Mouse (Mus musculus) 3134 (cell line): ENCODE measurements around the gene Klf7.

Experiments
- DNase-seq: peaks from one replicate; pipeline ENCODE4 v3.0.0-alpha.2; 2011; ENCODE audit warnings: low spot score; ENCODE audit not compliant: insufficient read length; ENCODE audit errors: extremely low read depth

Gene Klf7

DNA sequence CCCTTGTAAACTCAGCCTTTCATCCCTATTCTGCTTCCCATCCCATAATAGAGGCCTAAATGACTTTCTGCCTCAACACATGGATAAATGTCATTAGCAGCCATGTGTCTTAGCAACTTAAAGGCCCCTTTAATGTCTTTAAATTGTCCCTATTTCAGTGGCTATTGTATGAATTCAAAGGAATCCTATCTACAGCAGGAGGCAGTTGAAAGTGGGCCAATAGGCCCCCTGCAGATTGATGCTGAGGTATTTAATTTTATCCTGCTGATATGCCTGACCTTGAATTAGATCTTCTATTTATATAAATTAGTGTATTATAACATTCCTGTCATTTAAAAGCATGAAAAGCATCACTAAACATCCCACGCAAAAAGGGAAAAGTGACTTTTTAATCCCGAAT lies 51.1 kb downstream of the Klf7 start:
- no peak for DNase-seq

DNA sequence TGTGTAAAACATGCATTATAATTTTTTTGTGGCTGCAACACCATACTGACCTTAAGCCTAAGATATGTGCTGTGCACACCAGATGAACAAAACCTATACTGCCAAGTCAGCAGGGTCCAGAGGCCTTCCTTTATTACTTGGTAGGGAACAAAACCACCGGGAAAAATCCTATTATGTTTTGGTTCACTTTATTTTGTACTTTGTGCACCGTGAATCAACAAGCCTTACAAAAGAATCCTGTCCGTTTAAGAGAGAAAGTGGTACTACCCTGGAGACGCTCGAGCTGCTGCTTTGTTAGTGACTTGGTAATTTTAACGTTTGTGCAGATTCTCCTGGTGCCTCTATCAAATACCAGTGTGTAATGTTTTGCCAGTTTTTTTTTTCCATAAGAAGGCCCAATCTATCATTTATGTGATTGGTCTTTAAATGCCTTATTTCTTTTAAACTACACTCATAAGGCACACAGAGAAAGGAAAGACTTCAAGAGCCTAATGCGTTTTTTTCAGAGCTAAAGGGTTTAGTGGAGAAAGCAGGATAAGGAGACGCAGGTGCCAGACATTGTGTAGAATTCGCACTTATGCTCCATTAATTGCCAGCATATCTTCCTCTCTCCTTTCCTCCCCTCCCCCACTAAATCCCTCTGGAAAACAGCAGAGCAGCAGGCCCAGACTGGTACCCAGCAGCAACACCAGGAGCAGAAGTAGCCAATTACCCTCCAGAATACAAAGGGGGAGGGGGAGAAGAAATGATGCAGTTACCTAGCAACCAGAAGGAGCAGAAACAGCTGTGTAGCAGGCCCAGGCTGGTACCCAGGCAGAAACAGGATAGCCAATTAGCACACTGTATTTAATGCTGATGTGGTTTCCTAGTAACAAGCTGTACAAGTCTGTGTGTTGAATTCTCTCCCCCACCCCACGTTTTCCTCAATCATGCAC lies 55.5 kb downstream of the Klf7 start:
- no peak for DNase-seq

DNA sequence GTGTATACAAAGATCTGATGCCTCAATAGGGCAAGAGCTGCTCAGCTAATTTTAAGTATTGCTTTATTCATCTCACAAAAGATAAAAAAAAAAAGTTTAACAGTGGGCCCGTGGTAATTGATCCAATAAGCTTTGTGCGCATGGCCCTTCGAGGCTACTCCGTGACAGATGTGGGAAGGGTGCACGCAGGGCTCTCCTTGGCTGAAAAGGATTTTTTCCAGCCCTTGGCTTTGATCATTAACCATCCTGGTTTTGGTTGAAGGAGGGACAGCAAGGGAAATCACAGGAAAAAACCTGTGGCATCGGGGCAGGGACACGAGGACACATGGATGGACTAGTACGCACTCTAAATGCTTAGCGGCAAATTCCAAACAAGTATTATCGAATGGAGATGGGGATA lies 60.6 kb downstream of the Klf7 start:
- no peak for DNase-seq

DNA sequence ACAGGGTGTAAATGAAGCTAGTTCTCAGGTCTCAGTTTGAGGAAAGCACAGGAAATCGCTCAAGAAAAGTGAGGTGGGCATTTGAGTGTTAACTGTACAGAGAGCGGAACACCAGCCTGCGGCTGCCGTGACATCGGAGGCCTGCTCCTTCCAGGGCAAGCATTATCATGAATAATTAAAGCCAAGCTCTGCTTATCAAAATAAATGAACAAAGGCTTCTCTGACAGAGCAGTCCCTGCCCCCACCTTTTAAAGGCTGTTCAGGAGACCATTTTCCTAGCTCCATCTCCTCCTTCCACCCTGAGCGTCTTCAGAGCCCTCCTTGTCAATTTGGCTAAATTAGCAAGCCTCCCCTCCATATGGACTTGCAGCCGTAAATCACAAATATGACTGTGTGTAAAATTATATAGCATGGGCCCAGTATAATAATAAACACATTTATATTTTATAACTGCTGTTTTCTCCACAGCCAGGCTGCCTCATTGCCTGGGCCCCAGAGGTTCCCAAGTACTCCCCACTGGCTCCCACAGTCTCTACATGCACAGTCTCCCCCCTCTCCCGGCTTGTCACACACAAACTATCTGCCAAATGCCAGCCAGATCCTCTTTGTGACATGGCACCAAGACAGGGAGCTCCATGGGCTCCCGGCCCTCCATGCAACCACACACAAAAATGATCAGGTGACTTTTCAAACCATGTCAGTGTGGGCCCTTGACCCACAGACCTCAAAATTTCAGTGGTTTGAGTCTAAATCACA lies 61.2 kb downstream of the Klf7 start:
- DNase-seq: no peak

DNA sequence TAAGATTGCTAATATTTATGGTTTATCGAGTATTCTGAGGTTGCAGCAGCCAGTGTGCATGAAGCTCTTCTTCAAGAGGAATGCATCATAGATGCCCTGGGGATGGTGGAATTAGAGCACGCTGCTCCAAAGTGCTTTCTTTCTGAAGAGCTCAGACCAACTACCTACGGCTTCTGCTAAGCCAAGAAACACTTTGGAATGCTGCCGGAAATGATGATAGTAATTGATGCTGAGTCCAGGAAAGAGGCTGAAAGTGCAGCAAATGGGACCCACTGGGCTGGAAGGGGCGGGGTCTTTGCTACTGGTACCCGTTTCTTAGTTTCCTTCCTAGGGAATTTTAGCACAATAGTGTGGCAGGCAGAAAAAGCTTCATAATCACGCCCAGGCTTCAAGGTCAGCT lies 62.0 kb downstream of the Klf7 start:
- no peak for DNase-seq

DNA sequence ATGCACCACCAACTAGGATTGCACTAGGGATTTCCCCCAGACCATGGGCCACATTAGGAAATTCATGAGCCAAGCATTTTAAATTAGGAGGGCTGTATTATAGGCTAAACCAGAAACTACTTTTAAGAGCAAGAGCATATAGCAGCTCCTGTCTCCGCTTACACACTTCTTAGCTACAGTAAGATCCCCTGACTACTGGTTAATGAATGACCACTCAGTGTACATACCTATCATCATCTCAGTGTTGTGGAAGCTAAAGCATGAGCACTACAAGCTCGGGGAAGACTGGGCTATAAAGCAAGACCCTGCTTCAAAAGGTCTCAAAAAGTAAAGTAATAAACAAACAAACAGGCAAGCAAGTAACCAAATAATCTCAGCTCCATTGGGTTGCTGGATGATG lies 65.5 kb downstream of the Klf7 start:
- DNase-seq: no peak

DNA sequence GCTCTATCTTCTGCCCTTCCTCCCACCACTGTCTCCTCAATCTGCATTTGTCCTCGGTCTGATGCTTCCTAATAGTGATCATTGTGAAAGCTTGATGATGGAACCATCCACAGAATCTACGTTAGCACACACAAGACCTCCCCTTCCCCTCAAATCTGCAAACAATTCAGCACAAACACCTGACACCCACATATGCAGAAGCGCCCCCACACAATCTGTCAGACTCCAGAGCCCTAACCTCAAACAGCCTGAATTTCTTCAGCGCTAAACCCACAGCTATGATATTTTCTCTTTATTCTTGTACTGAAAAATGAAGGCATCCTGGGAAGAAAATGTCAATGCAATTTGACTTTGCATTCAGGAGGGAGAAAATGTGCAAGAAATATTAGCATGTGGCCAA lies 66.1 kb downstream of the Klf7 start:
- no peak for DNase-seq

DNA sequence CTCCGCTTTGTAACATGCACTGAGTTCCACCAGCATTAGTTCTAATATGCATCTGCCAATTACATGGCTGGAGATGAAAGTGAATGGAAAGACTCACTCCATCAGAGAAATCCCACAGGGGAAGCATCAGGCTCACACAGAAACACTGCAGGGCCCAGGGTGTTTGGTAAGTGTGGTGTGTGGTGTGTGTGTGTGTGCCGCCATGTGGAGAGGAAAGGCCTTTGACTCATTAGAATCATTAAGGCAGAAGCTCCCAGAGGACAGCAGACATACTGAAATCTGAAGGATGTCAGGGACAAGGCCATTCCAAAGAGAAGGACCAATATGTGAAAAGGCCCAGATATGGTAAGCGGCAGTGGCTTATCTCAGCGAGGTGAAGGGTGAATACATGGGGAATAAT lies 66.9 kb downstream of the Klf7 start:
- DNase-seq: no peak

DNA sequence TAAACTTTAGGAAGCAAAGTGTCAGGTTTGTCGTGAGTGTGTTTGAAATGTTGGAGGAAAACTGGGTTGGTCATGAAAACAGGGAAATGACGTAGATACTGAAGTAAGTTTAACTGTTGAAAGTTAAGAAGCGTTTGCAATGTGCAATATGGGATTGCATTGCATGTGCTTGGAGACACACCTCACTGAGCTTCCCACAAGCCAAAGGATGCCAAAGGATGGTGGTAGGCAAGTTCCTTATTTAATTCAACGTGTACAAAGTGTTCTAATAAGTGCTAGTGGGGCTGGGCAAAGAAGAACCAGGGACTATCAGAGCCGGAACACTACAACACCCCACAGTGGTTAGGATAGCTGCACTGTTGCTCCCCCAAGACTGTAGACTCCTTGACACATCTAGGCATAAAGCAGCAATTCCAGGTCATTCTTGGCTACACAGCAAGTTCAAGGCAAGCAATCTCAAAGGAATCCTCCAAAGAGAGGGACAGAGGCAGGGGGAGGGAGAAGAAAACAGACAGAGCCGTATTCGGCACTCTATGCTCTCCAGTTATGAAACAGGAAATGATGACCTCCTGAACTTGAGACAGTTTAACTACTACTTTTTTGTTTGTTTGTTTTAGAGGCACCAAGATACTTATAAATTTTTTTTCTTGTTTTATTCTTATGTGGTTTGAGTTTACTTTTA lies 69.9 kb downstream of the Klf7 start:
- no peak for DNase-seq

DNA sequence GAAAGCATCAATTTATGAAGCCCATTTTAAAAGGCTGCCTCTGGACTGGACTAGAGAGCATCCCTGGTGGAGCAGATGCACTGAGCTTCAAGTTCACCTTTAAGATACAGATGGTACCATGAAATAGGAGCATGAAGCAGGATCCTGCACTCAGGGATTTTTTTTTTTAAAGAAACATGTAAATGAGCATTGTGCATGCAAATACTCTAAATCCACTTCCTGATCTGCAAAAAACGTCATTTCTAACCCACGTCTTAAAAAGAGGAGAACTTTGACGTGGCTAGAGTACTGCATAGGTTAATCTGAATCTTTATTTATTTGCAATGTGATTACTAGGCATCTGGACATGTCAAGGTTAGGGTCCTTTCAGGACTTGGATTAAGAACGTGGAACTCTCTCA lies 73.5 kb downstream of the Klf7 start:
- DNase-seq: no peak

DNA sequence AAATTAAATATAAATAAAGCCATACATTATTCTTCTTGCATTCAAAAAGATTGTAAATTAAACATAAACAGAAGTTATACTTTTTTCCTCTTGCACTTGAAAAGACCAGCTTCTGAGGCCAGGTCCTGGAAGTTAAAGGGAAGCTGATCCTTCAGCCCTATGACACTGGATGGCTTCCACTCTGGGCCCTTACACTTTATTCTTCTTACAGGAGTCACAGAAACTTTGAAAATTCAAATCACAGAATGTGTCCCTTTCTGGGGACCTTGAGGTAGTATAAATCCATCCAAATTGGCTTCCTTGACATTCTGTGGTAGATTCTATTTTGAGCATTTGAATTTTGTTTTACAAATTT lies 75.3 kb downstream of the Klf7 start:
- no peak for DNase-seq

DNA sequence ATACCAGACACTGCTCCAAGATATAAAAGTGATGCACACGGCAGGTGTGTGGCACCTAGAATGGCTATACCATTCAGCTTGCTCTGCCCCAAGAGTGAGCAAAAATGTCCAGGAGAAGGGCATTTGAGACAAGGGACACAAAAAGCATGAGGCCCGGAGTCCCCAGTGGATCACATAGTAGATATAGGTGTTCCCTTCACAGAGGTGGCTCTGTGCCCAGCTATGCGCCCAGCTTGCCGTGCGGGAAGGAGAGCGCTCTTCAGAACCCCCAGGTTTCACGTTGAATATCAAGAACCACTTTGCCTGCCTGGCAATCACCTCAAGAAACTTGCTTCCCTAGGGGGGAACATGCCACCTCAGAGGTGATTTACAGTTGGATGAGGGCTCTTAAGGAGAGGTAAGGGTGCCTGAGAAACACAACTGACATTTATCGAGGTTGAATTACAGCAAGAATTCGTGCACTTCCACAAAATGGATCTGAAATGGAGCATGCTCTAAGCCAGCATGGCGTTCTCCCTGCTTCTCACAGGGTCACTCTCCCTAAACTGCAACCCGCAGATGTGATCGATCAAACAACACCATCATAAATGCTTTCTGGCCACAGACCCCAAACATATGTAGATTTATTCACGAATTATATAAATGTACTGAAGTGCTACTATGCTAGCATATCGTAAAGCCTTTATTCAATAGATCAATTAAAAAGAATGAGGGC lies 75.8 kb downstream of the Klf7 start:
- no peak for DNase-seq

DNA sequence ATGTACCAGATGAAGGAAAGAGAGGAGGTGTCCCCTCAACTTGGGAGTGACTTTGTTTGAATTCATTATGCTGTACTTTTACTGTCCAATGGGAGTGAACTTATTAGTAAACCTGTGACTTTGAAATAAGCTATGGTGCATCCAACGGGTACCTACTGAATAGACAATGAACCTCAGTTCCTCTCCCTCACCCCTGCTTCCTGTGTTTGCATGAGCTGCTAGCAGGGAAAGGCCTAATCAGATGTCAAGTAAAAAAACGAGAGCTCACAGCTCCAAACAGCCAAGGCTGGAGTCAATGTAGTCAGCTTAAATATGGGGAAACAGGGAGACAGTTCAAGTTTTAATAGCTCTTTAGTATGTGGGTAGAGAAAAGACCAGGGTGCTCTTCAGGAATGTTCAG lies 77.5 kb downstream of the Klf7 start:
- no peak for DNase-seq

DNA sequence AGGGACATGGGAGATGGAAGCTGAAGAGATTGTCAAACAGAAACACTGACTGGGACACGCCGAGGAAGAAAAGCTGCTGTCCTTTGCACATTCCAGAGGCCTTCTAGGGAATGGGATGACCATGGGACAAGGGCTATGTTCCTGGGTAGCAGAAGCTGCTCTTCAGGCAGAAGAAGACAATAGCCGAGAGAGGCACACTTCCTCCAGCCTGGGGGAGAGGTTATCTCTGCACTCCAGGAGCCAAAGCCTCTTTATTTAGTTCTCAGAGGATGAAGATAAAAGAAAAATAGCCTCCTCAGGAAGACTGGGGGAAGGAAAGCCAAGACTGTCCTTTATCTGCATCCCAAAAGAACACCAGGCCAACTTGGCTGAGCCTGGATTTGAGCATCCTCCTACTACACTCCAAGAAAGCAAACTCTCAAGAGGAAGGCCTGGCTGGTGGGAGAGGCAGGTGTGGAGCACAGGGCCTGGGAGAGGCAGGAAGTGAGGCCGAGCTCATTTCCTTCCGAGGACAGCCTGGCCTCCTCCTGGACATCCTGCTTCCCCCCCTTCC lies 81.2 kb downstream of the Klf7 start:
- DNase-seq: no peak

DNA sequence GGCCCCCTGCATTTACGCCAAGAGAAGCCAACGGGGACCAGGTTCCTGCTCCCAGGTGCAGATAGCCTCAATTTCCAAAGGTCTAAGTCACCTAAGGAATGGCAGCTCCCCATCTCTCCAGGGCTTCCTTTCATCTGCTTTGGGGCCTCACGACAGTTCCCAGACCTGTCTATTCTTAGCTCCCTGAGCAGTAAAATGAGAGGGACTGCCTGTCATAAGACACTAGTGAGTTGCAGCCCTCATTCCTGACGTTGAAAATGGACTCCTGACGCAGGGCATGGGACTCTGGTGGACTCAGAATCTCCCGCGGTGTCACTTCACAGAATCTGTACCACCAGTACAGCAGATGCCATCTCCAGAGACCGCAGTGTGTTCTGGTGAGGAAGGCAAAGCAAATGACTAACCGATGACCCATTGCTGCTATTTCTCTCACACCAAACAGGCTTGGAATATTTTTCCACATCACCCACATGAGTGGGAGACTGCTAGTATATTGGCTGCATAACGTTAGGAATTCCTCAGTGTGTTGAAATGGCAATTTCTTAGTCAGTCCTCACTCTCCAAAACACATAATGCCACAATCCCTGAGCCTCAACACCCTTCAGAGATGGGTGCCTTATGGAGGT lies 81.9 kb downstream of the Klf7 start:
- DNase-seq: no peak

DNA sequence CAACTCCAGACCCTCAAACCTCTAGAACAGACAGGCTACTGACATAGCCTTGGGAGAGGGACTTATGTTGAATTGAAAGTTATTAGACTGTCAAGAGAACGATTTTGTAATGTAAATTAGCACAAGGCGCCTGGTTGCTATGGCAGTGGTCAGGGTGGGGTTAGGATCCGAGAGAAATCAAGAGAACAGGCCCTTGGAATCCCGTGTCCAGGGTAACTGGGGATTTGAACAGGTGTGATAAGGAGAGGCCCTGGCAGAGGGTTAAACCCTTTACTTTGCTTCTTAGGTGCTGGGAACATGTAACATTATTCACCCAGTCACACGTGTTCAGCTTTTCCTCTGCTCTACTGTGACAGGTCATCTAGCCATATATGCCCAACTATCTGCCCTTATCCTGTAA lies 83.7 kb downstream of the Klf7 start:
- no peak for DNase-seq

DNA sequence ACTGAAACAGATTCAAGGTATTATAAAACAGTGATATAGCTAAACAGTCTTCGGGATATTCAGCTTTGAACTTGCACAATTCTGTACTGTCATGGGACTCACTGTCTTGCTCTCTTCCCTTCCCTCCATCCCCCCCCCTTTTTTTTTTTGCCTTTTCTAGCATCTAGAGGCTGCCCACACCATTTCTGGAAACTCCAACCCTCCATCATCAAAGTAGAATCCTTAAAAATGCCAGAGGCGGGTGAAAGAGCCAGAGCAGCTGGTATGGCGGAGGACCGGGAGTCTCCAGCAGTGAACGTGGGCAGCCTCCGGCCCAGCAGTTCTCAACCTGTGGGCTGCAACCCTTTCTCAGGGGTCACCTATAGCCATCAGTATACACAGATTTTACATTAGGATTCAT lies 84.3 kb downstream of the Klf7 start:
- no peak for DNase-seq

DNA sequence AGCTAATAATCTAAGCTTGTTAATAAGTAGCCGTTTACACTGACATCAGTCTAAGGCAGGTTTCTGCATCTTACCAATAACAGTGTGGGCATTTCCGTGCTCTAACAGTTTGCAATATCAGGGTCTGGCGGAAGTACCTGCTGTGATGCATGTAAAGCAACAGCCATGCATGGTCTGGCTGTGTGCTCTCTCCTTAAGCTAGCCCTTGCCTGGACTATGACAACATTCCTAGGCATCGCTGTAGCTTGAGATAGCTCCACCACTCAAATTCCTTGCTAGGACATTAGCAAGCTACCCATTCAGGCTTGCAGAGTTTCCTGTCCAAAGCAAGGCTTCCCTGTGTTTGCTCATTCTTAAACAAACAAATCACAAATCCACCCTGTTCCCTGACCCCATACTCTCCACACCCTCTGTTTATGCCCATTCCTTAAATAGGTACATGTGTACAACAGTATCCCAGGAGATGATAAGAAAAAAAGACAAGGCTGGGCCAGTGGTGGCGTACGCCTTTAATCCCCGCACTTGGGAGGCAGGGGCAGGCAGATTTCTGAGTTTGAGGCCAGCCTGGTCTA lies 85.1 kb downstream of the Klf7 start:
- DNase-seq: no peak

DNA sequence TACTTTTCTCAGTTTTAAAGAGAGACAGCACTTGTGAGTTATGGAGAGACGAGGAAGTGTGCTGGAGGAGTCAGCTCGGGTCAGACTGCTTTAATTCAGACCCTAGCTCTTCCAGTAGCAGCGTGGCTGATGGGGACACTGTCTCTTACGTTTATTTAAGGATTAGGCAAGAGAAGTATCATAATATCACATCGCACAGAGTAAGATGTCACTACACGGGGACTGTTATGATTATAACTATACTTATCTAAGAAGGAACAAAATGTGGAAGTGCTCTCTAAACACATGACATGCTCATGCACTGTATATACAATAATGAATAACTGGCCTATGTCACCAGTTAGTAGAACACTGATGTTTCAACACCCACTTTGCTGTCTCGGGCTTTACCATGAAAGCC lies 86.3 kb downstream of the Klf7 start:
- DNase-seq: no peak
